Mouse (Mus musculus) cerebellum, postnatal 25 days (tissue): Measurements from ENCODE around the gene Morc3.
A peak's percentile ranks its signal among the peaks of the same experiment; 100 is the strongest.
"Not testable (repeated sequence)": the region's sequence is repeated elsewhere in the genome, so short reads cannot be mapped to it uniquely, and the experiment has no call there.

Experiments used
- DNase-seq, 2 experiments: peaks; one replicate each; pipeline ENCODE4 v3.0.0; 2021; ENCODE audit warnings: mixed read lengths in 2 of 2

The Morc3 gene

GRCm38 (mm10) chr16:93819325-93819696 is 12.6 kb upstream of the Morc3 start:
- no peak for DNase-seq

GRCm38 (mm10) chr16:93820040-93820439 is 11.9 kb upstream of the Morc3 start:
- no peak for DNase-seq

- no peak for DNase-seq
These were observed 10.2 kb upstream of the Morc3 start for GRCm38 (mm10) chr16:93821706-93822105.

GRCm38 (mm10) chr16:93822433-93823225 is 9.3 kb upstream of the Morc3 start:
- not testable (repeated sequence) for DNase-seq

DNA sequence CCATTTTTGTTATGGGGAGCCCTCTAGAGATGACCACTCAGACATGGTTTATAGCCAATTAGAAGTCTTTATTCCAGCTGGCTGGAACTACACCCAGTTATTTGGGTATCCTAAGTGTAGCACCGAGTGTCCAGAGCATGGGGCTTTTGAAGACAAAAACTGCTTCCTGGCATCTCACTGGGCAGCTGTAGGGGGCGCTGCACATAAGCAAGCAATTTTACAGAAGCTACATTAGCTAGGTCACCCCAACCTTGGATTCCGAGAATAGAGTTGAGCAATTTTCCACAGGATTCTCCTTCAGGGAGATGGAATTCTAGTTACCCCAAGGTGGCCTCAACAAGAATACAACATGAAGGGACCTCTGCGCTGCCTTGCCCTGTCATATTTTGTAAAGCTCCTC is 7.1 kb upstream of the Morc3 start:
- DNase-seq: no peak

- no peak for DNase-seq
These were observed 6.5 kb upstream of the Morc3 start for GRCm38 (mm10) chr16:93825463-93825862.

DNA sequence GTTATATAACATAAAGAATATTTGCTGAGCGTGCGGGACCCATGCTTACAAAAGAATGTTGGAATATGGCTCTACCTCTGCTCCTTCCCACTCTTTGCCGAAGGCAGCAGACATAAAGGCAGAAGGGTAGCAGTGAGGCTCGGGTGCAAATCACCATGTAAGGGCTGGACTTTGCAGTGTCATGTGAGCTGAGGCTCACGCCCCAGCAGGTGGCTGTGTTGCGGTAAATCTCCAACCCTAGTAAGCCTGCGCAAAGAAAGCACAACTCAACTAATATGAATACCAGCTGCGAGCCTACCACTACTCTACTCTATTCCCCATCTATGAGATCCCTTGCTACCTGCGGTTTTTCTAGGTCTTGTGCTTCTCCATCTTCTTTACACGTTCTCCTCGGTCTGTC is 5.9 kb upstream of the Morc3 start:
- no peak for DNase-seq

GRCm38 (mm10) chr16:93826478-93826877 is 5.4 kb upstream of the Morc3 start:
- DNase-seq: not testable (repeated sequence)

DNA sequence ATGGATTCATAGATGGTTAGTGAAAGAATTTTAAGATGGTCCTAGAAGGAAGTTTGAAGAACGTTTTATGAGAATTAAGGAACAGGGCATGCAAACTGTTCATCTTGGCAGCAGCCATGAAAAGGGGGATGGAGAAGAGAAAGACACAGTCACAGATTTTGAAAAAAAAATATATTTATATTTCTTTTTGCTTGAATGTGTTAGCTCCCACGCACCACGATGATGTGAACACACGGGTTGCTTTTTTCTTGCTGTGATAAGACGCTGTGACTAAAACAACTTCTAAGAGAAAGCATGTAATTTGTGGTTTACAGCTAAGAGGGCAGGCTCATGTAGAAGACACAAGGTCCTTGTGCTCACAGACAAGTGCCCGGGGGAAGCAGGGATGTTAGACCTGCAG is 5.0 kb upstream of the Morc3 start:
- no peak for DNase-seq

- no peak for DNase-seq
These were observed 2.4 kb upstream of the Morc3 start for GRCm38 (mm10) chr16:93829526-93829925.

- no peak for DNase-seq
These were observed 1.9 kb upstream of the Morc3 start for GRCm38 (mm10) chr16:93830071-93830470.

DNA sequence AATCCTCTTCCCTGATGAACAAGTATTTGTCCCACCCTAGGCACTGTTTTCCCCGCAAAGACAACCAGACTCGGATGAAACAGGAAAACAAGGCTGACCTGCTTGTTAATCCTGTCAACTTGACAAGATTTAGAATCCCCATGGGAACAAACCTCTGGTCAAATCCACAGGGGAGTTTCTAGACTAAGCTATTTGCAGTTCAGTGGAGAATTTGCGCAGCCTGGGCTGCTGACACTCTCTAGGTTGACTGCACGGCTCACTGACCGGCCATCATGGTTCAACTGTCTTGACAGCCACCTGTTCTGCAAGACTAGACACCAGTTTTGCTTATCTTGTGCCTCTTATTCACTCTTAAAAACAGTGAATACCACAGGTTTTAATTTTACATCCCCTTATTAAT is 1.0 kb upstream of the Morc3 start:
- no peak for DNase-seq

- DNase-seq: no peak
These were observed 743 bp downstream of the Morc3 start for GRCm38 (mm10) chr16:93832451-93833276.

DNA sequence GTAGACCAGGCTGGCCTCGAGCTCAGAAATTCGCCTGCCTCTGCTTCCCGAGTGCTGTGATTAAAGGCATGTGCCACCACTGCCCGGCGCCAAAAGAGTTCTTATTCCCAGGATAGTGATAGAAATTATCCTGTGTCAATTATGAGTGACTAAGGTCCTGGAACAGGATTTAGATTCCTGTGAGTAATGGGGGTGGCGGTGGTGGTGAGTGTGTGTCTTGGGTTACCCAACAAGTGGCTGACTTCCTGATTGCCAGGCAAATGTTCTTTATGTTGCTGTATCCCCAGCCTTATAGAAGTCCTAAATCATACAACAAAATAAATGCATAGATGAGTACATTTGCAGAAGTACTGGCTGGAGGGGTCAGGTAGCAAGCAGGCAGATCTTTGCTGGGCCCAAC is 1.6 kb downstream of the Morc3 start:
- no peak for DNase-seq

GRCm38 (mm10) chr16:93834076-93834475 is 2.2 kb downstream of the Morc3 start:
- DNase-seq: no peak

DNA sequence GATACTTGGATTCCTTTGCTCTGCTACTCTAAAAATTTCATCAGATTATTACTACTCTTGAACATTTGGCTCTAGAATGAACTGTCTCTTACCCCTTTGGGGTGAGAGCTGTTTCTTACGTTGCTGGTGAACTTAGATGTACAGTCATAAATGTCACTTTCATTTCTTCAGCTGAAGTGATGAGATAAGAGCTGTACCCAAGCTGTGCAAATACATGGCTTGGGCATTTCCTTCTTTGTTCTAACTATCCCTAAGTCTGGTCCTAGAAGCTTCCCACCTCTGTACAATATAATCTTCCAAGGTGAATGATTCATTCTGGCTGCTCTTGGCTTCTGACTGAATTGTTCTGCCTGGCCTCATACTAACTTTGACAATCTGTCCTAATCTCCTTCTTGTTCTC is 7.1 kb downstream of the Morc3 start:
- DNase-seq: no peak

DNA sequence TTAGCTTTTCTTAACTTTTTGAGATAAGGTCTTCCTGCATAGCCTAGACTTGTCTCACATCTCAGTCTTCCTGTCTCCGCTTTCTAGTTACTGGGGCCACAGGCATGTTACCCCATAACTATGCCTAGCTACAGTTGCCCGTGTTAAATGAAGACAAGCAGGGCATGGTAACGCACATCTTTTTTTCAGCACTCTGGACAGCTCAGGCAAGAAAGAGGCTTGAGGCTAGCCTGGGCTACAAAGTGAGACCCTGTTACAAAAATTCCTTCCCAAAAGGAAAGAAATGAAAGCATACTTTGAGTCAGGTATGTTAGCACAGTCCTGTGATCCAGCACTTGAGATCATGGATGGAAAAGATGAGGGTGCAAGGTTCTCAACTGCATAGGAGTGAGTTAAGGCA is 18.6 kb downstream of the Morc3 start:
- DNase-seq: no peak

GRCm38 (mm10) chr16:93859967-93860366 is 28.0 kb downstream of the Morc3 start:
- DNase-seq: no peak

GRCm38 (mm10) chr16:93860686-93861085 is 28.8 kb downstream of the Morc3 start:
- no peak for DNase-seq

DNA sequence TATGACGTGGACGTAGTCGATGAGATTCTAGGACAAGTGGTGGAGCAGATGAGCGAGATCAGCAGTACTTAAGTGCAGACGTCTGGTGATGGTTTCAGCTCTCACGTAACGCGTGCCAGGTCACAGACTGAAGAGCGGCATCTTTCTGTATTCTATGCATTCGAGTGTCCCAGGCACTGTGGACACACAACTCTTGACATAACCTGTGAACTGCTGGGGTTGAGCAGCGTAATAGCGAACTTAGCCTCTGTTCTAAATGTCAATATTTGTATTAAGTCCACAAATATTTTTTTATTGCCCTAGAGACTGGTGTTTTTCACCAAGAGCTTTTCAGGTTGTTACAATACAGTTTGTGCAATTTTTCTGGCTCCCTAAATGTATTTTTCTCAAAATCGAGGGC is 42.9 kb downstream of the Morc3 start:
- DNase-seq: no peak

- DNase-seq: no peak
These were observed 45.9 kb downstream of the Morc3 start for GRCm38 (mm10) chr16:93877612-93878380.

DNA sequence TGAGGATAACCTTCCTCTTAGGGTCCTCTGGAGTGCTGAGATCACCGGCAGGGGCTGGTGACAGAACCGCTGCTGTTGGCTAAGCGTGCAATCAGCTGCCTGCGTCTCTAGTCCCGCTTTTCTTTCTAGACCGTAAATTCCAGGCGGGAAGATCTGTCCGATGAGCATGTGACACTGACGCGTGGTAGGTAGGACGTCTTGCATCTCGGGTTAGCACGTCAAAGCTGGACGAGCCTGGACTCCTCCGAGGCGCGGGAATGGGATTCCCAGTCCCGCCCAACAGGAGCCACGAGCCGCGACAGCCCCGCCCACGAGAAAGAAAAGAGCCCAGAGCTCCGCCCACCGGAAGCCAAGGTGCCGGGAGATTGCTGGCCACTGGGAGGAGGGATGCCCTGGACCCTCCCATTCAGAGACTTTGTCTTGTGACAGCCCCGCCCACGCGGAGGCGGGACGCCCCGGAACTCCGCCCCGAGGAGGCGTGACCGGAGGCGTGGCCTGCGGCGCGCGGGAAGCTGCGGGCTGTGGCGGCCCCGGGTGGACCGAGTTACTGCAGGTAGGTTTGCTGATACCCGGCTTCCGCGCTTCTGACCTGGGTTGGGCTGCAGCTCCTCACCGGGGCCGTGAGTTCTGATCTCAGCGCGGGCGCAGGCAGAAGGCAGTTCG is 51.6 kb downstream of the Morc3 start, which contains the start of gene Chaf1b:
TSS of gene Chaf1b (plus strand) at position 479 of the 663 bp plus-strand sequence.
- peak; percentile 91 to 94 for DNase-seq
